Mouse (Mus musculus) adipocyte (in vitro differentiated cells): ENCODE data around the gene Vmn1r44.
"Not testable (repeated sequence)": the region's sequence is repeated elsewhere in the genome, so short reads cannot be mapped to it uniquely, and the experiment has no call there.

ENCODE experiments used
- DNase-seq: peaks from one replicate; pipeline ENCODE4 v3.0.0-alpha.2; 2016; ENCODE audit warnings: low spot score

Vmn1r44 gene

GRCm38 (mm10) chr6:89883360-89883759 lies at the start of gene Vmn1r44:
Gene Vmn1r44 (plus strand): TSS chr6:89883660.
- no peak for DNase-seq

GRCm38 (mm10) chr6:89857552-89857951 lies 25.9 kb upstream of the Vmn1r44 start:
- DNase-seq: no peak

- peak; percentile 27 for DNase-seq
Measured at GRCm38 (mm10) chr6:89859839-89860238, 23.6 kb upstream of the Vmn1r44 start.

GRCm38 (mm10) chr6:89863792-89864191 lies 19.7 kb upstream of the Vmn1r44 start:
- no peak for DNase-seq

GRCm38 (mm10) chr6:89867276-89867675 lies 16.2 kb upstream of the Vmn1r44 start:
- DNase-seq: no peak

- no peak for DNase-seq
Measured at GRCm38 (mm10) chr6:89867976-89868375, 15.5 kb upstream of the Vmn1r44 start.

GRCm38 (mm10) chr6:89876313-89876712 lies 7.1 kb upstream of the Vmn1r44 start, which contains the start of the genes Vmn1r42 and Vmn1r43:
Gene Vmn1r42 (minus strand): TSS chr6:89876413.
Gene Vmn1r43 (minus strand): TSS chr6:89876413.
- DNase-seq: not testable (repeated sequence)

GRCm38 (mm10) chr6:89876963-89877362 lies 6.5 kb upstream of the Vmn1r44 start:
- no peak for DNase-seq

GRCm38 (mm10) chr6:89880867-89881266 lies 2.6 kb upstream of the Vmn1r44 start:
- DNase-seq: peak; percentile 78

- DNase-seq: no peak
Measured at GRCm38 (mm10) chr6:89883812-89884211, 352 bp downstream of the Vmn1r44 start.

GRCm38 (mm10) chr6:89940498-89940897 lies 57.0 kb downstream of the Vmn1r44 start, which contains the start of gene Vmn1r45:
Gene Vmn1r45 (minus strand): TSS chr6:89940598.
- DNase-seq: not testable (repeated sequence)

GRCm38 (mm10) chr6:89940926-89941325 lies 57.5 kb downstream of the Vmn1r44 start:
- peak; percentile 56 for DNase-seq
